Mouse (Mus musculus): ENCODE measurements around the gene Nbl1.

The Nbl1 gene

DNA sequence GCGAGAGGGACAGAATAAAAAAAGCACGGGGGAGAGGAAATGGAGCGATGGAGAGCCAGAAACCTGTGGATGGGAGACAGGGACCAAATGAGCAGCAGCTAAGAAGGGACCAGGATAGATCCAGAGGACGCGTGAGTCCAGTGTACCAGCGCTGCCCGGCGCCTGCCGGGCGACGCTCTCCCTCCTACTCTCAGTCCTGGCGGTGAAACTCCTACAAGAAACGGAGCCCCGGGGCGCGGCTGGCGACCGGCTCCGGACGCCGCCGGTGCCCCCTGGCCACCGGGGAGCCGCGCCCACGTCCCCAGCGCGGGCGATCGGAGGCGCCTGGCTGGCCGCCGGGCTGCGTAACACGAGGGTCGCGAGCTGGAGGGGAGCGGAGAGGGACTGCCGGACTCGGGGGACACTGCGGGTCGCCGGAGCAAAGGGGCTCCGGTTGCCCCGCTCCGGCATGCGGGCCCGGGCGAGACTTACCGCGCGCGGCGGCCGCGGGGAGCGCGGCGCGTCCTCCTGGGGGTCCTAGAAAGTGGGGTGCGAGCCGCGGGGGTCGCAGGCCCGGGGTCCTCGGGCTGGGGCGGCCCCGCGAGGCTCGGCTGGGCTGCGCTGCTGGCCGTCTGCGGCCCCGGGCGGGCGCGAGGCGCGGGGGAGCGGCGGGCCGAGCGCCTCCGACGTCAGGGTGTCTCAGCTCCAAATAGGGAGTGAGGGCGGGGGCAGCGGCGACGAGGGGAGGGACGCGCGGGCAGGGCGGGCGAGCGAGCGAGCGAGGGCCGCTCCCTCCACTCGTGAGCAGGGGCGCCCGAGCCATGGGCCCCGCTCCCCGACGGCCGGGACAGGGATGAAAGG is at the start of gene Nbl1:
Nbl1 (minus strand) TSS at position 638 of the 840 bp plus-strand sequence.
- DNase-seq (ENCODE audit: low read depth, low spot score) = no peak

DNA sequence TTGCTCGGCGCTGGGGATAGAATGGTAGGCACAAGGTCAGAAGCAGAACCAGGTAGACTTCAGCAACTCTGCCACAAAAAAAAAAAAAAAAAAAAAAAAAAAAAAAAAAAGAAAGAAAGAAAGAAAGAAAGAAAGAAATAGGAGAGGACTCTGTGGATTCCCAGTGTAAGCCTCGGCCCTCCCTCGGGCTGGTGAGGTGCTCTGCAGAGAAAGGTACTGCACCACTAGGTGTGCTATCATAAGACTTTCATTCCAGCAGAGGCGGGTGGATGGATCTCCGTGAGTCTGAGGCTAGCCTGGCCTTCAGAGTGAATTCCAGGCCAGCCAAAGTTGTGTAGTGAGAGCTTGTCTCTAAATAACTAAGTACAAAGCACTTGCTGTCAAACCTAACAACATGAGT is 49.0 kb upstream of the Nbl1 start:
- peak; percentile 67 for DNase-seq (ENCODE audit: low read depth, low spot score)

DNA sequence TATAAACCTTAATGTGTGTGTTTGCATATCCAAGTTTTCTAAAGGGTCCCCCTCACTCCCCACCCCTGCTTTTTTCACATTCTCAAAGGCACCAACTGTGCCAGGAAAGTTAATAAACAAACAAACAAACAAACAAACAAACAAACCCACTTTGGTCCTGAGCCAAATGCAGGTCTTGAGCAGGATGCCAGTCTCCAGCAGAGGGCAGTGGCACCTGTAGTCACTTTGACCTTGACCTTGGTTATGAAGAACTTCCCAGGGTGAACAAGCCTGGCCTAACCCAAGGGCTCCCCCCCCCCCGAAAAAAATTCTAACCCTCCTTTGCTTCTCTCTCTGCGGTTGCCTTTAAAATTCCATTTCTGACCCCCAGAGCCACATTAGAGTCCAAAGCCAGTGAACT is 47.5 kb upstream of the Nbl1 start:
- DNase-seq (ENCODE audit: low read depth, low spot score) = no peak

DNA sequence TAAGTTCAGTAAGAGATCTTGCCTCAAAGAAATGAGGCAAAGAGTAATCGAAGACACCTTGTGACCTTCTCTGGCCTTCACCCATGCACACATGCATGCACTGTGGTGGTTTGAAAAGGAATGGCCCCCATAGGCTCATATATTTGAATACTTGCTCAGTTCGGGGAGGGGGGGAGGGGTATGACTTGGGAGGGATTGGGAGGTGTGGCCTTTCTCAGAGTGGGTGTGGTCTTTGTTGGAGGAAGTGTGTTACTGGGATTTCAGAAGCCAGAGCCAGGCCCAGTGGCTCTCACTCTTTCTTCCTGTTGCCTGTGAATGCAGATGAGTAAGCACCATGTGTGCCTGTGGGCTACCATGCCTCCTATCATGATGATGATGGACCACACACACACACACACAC is 43.2 kb upstream of the Nbl1 start:
- DNase-seq (ENCODE audit: low read depth, low spot score) = peak; percentile 81

DNA sequence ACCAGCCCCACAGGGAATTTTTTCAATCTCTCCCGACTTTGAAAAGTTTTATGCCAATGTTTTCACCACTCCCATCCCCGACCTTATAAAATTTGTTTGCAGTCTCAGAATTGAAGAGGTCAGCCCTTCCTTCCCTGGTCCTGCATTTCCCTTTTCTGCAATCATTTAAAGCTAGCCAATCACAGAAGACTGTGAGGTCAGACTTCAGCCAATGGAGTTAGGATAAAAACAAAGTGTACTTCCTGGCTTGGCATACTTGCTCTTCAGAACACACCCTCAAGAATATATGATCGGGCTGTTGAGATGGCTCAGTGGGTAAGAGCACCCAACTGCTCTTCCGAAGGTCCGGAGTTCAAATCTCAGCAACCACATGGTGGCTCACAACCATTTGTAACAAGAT is 40.3 kb upstream of the Nbl1 start:
- no peak for DNase-seq (ENCODE audit: low read depth, low spot score)

DNA sequence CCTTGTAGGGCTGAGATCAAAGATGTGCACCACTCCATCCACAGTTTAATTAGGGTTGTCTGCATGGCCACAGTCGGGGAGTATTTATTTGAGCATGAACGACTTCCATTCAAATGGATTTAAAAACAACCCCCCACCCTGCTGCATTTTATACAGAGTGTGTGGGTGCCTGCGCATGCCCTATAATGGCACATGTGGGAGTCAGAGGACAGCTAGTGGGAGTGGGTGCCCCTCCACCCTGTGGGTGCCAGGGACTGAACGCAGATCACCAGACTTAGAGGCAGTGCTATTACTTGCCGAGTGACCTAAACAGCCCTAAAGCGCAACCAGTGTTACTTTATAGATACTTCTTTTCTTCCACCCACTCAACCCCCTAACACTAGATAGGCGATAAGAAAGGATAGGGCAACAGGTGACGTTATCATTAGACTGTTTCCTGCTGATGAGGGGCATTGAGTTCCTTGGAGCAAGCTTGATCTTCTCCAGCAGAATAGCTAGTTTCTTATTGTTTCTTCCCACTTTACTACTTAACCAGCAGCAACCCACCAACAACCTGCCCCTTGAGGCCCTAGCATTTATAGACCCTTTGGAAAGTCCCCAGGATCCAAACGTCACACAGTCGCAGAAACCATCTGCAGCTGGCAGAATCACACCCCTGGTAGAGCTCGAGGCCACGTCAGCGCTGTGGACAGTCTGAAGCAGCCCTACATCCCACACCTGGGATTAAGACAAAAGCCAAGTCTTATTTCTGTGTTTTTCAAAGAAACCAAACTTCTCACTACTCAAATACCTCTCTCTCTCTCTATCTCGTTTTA is 39.3 kb upstream of the Nbl1 start:
- no peak for DNase-seq (ENCODE audit: low read depth, low spot score)

DNA sequence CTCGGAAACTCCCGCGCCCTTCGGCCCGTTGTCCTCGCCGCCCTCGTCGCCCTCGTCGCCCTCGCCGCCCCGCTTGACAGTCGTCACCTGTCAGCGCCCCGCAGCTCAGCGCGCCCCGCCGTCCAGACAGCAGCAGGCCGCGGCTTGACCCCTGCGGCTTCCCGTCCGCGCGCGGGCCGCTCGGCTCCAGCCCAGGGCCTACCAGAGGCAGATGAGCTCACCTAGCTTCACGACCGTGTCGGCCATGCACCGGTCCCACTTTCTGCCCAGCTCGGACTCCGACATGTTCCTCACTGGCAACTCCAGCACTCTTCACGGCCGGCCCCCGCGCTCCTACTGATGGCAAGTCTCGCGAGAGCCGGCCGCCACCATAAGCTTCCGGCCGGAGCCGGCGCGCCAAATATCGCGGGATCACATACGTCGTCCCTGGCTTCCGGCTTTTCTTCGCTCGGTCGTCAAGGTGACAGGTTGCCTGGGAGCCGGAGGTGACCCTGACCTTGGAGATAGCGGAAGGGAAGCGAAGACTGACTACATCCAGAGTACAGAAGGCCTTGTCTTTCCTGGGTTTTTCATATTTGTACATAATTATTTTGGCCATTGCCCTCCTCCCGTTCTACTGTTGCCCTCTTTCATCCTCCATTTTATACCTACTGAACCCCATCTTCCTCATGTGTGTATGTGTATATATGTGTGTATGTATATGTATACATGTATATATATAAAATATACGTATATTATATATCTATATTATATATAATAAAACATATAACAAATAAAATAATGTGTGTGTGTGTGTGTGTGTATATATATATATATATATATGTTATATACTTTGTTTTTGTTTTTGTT is 38.1 kb upstream of the Nbl1 start, which contains the start of gene Minos1:
Minos1 (minus strand) TSS at position 413 of the 849 bp plus-strand sequence.
- DNase-seq (ENCODE audit: low read depth, low spot score) = peak; percentile 99

DNA sequence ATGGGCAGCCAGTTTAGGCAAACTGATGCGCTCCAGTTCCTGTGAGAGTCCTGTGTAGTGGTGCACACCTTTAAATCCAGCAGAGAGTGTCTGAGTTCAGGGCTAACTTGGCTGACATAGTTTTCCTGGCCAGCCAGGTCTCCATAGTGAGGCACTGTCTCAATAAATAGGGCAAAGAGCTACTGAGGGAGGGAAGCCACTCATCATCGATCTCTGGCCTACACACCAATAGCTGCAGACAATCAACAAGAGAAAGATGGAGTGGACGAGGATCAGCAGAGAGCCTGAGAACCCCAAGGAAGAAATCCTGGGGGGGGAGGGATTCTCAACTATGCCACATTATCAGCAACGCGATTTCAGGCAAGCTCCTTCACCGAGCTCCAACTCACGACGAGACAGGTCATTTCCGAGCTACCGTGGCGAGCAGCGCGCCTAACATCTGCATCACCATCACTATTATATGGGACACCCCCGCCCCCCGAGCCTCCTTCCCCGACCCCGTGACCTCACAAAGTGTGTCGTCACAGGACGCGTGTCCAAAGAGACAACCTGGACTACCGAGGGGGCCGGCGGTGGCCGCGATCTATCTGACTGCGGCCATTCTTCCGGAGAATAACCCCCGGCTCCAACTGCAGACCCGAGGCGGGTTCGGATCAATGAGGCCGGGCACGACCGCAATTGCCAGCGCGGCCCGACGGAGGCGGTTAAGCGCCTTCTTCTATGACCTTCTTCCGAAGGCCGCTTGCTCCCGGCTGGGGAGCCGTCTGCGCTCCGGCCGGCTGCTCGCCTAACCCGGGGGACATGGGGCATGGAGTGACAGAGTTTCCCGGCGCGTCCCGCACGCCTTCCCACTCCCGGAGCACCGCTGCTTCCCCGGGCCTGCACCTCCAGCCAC is 37.3 kb upstream of the Nbl1 start:
- DNase-seq (ENCODE audit: low read depth, low spot score) = peak; percentile 57

DNA sequence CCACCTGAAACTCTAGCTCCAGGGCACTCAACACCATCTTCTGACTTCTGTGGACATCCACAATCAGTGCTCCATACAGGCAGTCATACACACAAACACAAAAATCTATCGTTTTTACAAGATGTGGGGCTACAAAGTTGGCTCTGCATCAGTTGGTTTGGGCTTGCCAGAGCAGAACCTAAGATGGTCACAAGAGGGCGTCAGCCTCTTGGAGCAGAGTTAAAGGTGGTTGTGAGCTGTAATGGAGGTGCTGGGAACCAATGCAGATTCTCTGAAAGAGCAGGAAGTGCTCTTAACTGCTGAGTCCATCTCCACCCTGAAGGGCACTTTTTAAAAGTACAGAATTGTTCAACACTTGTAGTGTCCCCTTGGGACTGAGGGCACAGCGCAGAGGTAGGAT is 33.7 kb upstream of the Nbl1 start:
- DNase-seq (ENCODE audit: low read depth, low spot score) = peak; percentile 54

DNA sequence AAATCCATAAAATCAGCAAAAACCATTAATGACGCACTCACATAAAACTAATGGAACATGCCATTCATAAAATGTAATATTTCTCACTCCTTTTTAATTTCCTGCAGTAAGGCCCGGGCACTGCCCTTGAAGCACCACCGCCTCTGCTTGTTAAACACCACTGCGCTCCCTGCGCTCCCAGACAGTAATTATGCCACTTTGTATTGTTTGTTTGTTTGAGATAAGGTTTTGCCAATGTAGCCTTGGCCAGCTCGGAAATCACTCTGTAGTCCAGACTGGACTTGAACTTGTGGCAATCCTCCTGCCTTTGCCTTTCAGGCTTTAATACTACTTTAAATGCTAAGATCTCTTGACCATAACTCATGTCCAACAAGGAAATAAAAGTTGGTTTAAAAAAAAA is 32.1 kb upstream of the Nbl1 start:
- DNase-seq (ENCODE audit: low read depth, low spot score) = no peak

DNA sequence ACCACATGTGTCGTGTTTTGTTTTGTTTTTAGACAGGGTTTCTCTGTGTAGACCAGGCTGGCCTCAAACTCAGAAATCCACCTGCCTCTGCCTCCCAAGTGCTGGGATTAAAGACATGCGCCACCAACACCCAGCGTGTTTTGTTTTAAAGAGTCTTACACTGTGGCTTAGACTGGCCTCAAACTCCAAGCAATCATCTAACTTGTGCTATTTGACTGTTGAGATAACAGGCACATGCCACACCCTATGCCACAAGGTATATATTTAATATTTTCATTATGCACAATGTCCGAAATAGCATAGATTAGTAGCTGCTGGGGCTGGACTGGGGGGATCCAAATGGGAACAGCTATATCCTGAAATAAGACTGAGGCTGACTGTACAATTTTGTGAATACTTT is 29.8 kb upstream of the Nbl1 start:
- no peak for DNase-seq (ENCODE audit: low read depth, low spot score)

DNA sequence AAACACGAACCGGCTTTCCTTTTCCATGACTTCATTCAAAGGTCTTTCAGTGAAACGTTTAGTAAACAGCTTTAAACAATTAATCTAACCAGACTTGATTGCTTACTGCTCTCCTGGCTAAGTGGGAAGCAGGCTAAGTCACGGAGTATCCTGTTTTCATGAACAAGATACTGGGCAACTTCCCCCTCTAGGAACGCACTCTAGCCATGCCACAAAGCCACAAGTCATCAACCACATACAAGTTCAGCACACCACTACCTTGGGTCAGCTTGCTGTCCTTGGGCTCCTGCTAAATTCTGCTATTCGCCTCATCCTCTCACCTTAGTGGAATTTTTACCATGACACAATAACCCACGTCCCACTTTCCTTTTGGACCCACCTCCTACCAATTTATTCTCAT is 28.2 kb upstream of the Nbl1 start:
- no peak for DNase-seq (ENCODE audit: low read depth, low spot score)

DNA sequence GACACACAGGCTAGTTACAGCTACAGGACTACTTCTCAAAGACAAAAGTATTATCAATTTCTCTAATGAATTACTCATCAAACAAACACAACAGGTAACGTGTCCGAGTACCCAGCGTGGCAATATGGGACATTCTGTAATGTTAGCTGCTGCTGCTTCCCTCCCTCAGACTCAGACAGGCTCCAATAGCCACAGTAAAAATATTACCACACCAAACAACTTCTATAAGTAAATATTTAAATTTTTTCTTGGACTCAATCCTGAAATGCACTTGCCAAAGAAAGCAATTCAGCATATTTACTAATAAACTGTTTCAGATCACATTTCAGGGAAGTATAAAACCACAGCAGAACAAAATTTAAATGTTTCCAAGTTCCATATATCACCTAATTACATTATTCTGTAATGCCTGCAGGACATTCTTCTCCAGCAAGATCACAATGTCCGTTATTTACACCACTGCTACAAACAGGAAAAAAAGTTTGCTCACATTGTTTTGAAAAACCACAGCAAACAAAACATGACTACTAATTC is 27.6 kb upstream of the Nbl1 start:
- DNase-seq (ENCODE audit: low read depth, low spot score) = no peak

DNA sequence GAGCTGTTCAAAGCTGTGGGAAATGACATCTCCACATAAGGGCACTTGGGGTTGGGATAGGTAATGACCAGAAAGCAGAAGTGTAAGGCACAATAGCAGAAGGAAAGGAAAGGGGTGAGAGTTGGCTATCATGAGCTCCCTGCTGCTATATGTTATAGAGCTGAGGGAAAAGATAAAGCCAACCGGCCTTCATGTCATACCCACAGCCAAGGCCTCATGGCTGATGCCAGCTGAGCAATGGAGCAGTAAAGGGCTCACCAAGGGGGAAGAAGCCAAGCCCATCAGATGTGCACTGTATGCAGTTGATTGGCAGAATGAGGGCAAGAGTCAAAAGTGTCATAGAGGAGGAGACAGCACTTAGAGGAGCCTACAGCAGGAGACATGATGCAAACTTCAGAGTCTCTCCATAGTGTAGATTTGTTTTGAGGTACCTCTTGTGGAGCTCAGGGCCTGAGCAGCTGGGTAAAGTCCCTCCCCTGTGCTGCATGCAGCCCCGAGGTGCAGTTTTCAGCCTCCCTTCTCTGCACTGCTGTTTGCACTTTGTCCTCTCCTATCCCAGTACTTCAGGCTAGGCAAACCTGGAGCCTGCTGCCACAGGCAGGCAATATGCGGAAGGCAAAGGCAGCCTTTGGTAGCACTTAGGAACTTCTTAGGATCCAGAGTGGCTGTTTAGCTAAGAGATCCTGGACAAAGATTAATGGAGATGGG is 23.7 kb upstream of the Nbl1 start:
- no peak for DNase-seq (ENCODE audit: low read depth, low spot score)

DNA sequence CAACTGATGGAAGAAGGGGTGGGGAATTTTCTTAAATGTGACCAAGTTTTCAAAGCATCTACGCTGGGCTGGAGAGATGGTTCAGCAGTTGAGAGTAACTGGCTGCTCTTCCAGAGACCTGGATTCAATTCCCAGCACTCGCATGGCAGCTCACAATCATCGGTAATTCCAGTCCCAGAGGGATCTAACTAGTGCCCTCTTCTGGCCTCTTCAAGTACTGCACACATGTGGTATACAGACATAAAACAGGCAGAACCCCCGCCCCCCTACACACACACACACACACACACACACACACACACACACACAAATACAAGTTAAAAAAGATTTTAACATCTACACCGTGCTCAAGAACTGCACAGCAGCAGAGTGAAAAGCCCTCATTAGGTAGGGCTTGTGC is 22.9 kb upstream of the Nbl1 start:
- peak; percentile 77 for DNase-seq (ENCODE audit: low read depth, low spot score)

DNA sequence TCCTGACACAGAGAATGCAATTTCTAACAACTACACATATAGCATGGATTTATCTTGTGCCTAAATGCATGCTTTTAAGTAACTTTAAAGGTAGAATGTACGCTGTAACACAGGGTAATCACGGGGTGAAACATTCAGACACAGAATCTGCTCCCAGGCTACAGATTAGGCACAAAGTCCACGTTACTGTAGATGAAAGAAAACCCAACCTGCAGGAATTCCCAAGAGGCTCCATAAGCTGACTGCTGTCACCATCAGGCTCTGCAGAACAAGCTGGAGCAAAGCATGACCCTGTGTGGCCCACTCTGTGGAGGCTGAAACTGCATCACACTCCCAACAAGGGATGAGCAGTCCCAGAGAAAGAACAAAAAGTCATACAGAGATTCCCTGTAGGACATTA is 19.7 kb upstream of the Nbl1 start:
- DNase-seq (ENCODE audit: low read depth, low spot score) = no peak

DNA sequence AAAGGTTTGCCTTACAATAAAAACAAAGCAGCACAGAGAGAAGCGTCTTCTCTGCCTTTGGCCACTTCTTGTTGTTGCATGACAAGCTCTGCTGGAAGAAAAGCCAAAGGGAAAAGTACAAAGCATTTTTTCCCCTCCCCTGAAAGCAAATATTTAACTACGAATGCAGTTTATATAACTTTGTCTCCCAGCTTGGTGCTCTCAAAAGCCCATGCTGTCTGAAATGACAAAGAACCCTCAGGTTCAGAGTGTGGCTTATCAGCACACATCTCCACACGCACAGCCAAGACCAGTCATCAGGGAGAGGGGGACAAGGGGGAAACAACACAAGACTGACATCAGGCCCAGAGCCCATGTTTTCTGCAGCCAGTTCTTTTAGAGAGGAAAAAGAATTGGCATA is 18.6 kb upstream of the Nbl1 start:
- no peak for DNase-seq (ENCODE audit: low read depth, low spot score)

DNA sequence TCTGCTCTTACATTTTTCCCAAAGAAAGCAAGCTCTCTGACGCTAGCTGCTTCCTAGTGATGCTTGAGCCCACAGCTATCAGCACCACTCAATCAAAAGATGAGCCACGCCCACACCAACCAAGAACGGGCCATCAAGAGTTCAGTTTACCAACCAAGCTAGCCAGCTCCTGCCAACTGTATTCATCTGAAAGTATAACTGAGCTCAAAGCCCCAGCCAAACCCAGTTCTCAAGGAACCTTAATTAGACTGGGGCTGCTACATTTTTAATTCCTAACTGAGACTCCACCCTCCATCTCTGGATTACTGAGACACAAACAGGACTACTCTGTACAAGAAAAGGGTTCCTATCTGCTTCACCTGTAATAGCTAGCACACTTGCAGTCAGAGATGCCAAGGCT is 18.1 kb upstream of the Nbl1 start:
- DNase-seq (ENCODE audit: low read depth, low spot score) = no peak

DNA sequence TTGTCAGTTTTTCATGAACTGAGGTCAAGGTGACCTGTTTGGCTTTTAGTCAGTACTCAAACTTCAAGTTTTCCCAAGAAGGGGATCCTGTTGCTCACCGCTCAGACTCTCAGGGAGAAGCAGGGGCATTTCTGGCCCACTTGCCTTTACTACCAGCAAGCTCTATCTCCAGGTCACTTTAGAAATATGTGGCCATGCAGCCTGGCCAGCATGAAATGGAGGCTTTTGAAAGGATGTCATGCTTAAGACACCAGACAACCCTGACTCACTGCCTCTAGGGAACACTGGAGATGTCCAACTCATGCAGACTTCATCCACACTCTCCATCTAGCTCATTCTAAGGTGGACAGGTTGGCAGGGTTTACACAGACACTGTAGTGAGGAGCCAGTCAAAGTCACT is 12.7 kb upstream of the Nbl1 start:
- DNase-seq (ENCODE audit: low read depth, low spot score) = no peak

DNA sequence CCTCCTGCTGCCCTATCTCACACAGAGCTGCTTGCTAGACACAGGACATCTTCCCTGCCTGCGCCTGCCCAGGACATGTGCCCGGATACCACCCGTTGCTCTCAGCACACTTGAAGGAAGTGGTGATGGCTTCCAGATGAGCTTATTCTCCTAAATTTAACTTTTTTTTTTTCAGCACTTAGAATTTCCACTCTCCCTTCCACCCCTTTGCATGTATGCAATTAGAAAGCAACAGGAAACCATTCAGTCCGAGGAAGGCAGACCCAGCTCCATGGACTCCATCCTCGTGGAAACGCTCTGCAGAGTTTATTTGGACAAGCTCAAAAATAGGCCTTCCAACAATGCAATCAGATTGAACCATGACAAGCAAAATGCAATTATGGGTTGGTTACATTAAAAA is 8.8 kb upstream of the Nbl1 start:
- DNase-seq (ENCODE audit: low read depth, low spot score) = no peak

Data from R1 (cell line).